Mouse (Mus musculus): ENCODE measurements around the gene Sdc1. TPM values are rescaled to one million over a fixed set of nuclear protein-coding genes. Genes with fewer than 3 reads are reported as not detected.

The Sdc1 gene
- 25.8 and 31.4 TPM in 2 replicates for polyA plus RNA-seq (2014; fragmentation: Nextera tagmentation; extraction: Ambion mirVana)

DNA sequence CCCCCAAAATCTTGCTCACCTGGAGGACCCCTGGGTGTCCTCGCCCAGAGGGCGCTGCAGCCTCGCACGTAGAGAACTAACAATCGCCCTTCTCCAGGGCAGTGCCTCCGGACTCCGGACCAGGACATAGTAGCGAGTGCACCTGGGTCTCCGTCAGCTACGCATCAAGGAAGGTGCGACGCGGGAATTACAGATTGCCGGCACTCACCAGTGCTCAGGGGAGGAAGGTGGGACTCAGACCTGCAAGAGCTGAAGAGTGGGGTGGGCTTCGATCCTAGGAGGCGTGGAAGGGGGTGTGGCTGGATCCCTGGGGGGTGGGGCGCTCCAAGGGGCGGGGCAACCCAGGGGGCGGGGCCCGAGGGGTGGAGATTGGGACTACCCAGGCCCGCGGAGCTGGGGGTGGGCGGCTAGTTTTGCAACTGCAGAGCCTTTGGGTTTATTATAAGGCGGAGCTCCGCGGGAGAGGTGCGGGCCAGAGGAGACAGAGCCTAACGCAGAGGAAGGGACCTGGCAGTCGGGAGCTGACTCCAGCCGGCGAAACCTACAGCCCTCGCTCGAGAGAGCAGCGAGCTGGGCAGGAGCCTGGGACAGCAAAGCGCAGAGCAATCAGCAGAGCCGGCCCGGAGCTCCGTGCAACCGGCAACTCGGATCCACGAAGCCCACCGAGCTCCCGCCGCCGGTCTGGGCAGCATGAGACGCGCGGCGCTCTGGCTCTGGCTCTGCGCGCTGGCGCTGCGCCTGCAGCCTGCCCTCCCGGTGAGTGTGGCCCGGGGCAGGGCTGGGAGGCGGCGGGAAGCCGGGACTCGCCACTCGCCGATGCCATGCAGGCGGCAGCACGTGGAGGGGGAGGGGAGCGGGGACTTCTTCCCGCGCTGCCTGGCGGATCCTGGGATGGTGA is at the start of gene Sdc1:
TSS of gene Sdc1 (plus strand) at position 378 of the 898 bp plus-strand sequence.
- peak within 1 kb of the TSS; percentile 41 to 67 for H3K27ac ChIP-seq (replicated peaks in 1 of 2; ENCODE audit: control insufficient read depth in 1 of 2, insufficient read depth in 1 of 2, low read depth in 2 of 2, low read length in 2 of 2)
- ATAC-seq (ENCODE audit: insufficient number of reproducible peaks, insufficient read depth, low FRiP score, low read depth): peak; percentile 79
- H3K36me3 ChIP-seq (ENCODE audit: control insufficient read depth, insufficient read depth, low read length): no peaks in the 10 kb centered on the region
- H3K27me3 ChIP-seq (ENCODE audit: control insufficient read depth, insufficient read depth, low read length): no peaks in the 10 kb centered on the region
- H3K9ac ChIP-seq (ENCODE audit: low read length): peak within 1 kb of the TSS; percentile 84
- H3K4me1 ChIP-seq (ENCODE audit: control insufficient read depth in 2 of 2, insufficient read depth in 2 of 2, low read length in 2 of 2): peaks cover 7 to 13% of the 10 kb centered on the region in 2 experiments; a peak in 3 of 4 replicates
- peak within 1 kb of the TSS; percentile 92 for H3K4me2 ChIP-seq (ENCODE audit: low read length)
- under 1% methylated on average over 63 of the region's 67 CpGs for WGBS
- H3K9me3 ChIP-seq (ENCODE audit: control insufficient read depth, low read length): no peaks in the 10 kb centered on the region
- peak within 1 kb of the TSS; percentile 67 to 78 for H3K4me3 ChIP-seq (ENCODE audit: control insufficient read depth in 1 of 2, insufficient read depth in 1 of 2, low read depth in 1 of 2, low read length in 2 of 2)

GRCm38 (mm10) chr12:8726890-8727289 is 44.2 kb upstream of the Sdc1 start:
- no peak overlapping the region for H3K27ac ChIP-seq (replicated peaks in 1 of 2; ENCODE audit: control insufficient read depth in 1 of 2, insufficient read depth in 1 of 2, low read depth in 2 of 2, low read length in 2 of 2)
- peaks cover 78% of the 10 kb centered on the region for H3K36me3 ChIP-seq (ENCODE audit: control insufficient read depth, insufficient read depth, low read length)
- H3K4me2 ChIP-seq (ENCODE audit: low read length): no peak overlapping the region
- no peak overlapping the region for H3K4me3 ChIP-seq (ENCODE audit: control insufficient read depth in 1 of 2, insufficient read depth in 1 of 2, low read depth in 1 of 2, low read length in 2 of 2)
- 38% methylated on average over 1 of the region's 1 CpGs for WGBS
- H3K4me1 ChIP-seq (ENCODE audit: control insufficient read depth in 2 of 2, insufficient read depth in 2 of 2, low read length in 2 of 2): no peaks in the 10 kb centered on the region
- no peaks in the 10 kb centered on the region for H3K27me3 ChIP-seq (ENCODE audit: control insufficient read depth, insufficient read depth, low read length)
- no peak overlapping the region for H3K9ac ChIP-seq (ENCODE audit: low read length)
- H3K9me3 ChIP-seq (ENCODE audit: control insufficient read depth, low read length): no peaks in the 10 kb centered on the region
- ATAC-seq (ENCODE audit: insufficient number of reproducible peaks, insufficient read depth, low FRiP score, low read depth): no peak

DNA sequence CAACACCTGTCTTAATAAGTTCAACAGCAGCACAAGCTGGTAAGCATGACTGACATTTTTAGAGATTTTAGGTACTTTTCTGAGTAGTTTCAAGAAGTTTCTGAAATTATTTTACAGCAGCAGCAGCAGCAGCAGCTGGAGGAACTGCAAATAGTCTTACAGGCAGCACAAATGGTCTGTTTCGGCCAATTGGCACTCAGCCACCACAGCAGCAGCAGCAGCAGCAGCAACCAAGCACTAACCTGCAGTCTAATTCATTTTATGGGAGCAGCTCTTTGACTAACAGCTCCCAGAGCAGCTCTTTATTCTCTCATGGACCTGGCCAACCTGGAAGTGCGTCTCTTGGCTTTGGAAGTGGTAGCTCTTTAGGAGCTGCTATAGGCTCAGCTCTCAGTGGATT is 42.4 kb upstream of the Sdc1 start:
- Histone ChIP-seq H3K4me1 (ENCODE audit: control insufficient read depth in 2 of 2, insufficient read depth in 2 of 2, low read length in 2 of 2) (no peaks in the 10 kb centered on the region), H3K9me3 (ENCODE audit: control insufficient read depth, low read length) (no peaks in the 10 kb centered on the region), H3K27me3 (ENCODE audit: control insufficient read depth, insufficient read depth, low read length) (no peaks in the 10 kb centered on the region), H3K9ac (ENCODE audit: low read length) (no peak overlapping the region), H3K36me3 (ENCODE audit: control insufficient read depth, insufficient read depth, low read length) (peaks cover 73% of the 10 kb centered on the region), H3K27ac (replicated peaks in 1 of 2; ENCODE audit: control insufficient read depth in 1 of 2, insufficient read depth in 1 of 2, low read depth in 2 of 2, low read length in 2 of 2) (no peak overlapping the region), H3K4me2 (ENCODE audit: low read length) (no peak overlapping the region), H3K4me3 (ENCODE audit: control insufficient read depth in 1 of 2, insufficient read depth in 1 of 2, low read depth in 1 of 2, low read length in 2 of 2) (no peak overlapping the region)
- WGBS: 77% methylated on average over 2 of the region's 2 CpGs
- ATAC-seq (ENCODE audit: insufficient number of reproducible peaks, insufficient read depth, low FRiP score, low read depth): no peak

DNA sequence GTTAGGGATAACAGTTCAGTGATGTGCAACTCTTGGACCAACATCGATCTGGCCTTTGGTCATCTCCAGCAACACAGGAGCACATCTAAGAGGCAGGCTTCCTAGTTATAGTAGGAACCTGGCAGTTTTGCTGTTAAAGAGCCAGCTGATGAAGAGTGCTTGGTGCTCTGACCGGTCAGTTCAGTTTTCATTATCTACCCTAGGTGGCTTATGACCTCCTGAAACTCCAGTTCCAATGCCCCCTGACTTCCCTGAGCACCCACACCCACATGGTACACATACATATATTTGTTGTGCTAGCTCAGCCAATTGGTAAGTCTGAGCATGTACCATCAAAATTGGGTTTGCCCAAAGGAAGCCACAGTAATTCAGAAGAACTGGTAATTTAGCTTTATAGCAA is 17.5 kb upstream of the Sdc1 start:
- peak overlapping the region in 1 of 2 experiments; percentile 28; a peak in 1 of 4 replicates for H3K27ac ChIP-seq (replicated peaks in 1 of 2; ENCODE audit: control insufficient read depth in 1 of 2, insufficient read depth in 1 of 2, low read depth in 2 of 2, low read length in 2 of 2)
- no peaks in the 10 kb centered on the region for H3K27me3 ChIP-seq (ENCODE audit: control insufficient read depth, insufficient read depth, low read length)
- no peak overlapping the region for H3K4me2 ChIP-seq (ENCODE audit: low read length)
- 85% methylated on average over 2 of the region's 2 CpGs for WGBS
- ATAC-seq (ENCODE audit: insufficient number of reproducible peaks, insufficient read depth, low FRiP score, low read depth): no peak
- peaks cover 63% of the 10 kb centered on the region for H3K36me3 ChIP-seq (ENCODE audit: control insufficient read depth, insufficient read depth, low read length)
- H3K4me1 ChIP-seq (ENCODE audit: control insufficient read depth in 2 of 2, insufficient read depth in 2 of 2, low read length in 2 of 2): peaks cover 0 to 10% of the 10 kb centered on the region in 2 experiments; a peak in 2 of 4 replicates
- no peak overlapping the region for H3K4me3 ChIP-seq (ENCODE audit: control insufficient read depth in 1 of 2, insufficient read depth in 1 of 2, low read depth in 1 of 2, low read length in 2 of 2)
- H3K9me3 ChIP-seq (ENCODE audit: control insufficient read depth, low read length): 0 out of 2 replicates have a peak, but pooled peaks cover 7% of the 10 kb centered on the region
- no peak overlapping the region for H3K9ac ChIP-seq (ENCODE audit: low read length)

DNA sequence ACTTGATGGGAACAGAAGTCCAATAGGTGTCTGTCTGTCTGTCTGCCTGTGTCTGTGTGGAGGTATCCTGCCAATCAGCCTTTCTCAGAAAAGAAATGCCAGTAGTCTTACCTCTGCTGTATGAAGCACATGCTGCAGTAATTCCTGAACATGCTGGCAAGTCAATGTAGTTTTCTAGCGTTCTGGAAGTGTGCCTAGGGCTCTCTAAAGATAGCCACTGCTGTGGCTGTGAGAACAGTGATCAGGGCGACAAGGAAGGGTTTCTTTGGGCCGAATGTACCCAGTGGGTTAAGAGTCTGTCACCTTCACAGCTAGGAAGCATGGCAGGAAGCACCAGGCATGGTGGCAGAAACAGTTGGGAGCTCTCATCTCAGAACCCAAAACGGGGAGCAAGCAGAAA is 17.0 kb upstream of the Sdc1 start:
- Histone ChIP-seq H3K27ac (replicated peaks in 1 of 2; ENCODE audit: control insufficient read depth in 1 of 2, insufficient read depth in 1 of 2, low read depth in 2 of 2, low read length in 2 of 2) (peak overlapping the region in 1 of 2 experiments; percentile 28; a peak in 1 of 4 replicates), H3K4me1 (ENCODE audit: control insufficient read depth in 2 of 2, insufficient read depth in 2 of 2, low read length in 2 of 2) (peaks cover 0 to 10% of the 10 kb centered on the region in 2 experiments; a peak in 2 of 4 replicates), H3K9me3 (ENCODE audit: control insufficient read depth, low read length) (0 out of 2 replicates have a peak, but pooled peaks cover 7% of the 10 kb centered on the region), H3K27me3 (ENCODE audit: control insufficient read depth, insufficient read depth, low read length) (no peaks in the 10 kb centered on the region), H3K36me3 (ENCODE audit: control insufficient read depth, insufficient read depth, low read length) (peaks cover 58% of the 10 kb centered on the region), H3K4me3 (ENCODE audit: control insufficient read depth in 1 of 2, insufficient read depth in 1 of 2, low read depth in 1 of 2, low read length in 2 of 2) (no peak overlapping the region), H3K9ac (ENCODE audit: low read length) (no peak overlapping the region), H3K4me2 (ENCODE audit: low read length) (no peak overlapping the region)
- ATAC-seq (ENCODE audit: insufficient number of reproducible peaks, insufficient read depth, low FRiP score, low read depth): no peak
- WGBS: 50% methylated on average over 4 of the region's 4 CpGs

GRCm38 (mm10) chr12:8758029-8758428 is 13.1 kb upstream of the Sdc1 start:
- 99% methylated on average over 3 of the region's 3 CpGs for WGBS
- no peak overlapping the region for H3K27ac ChIP-seq (replicated peaks in 1 of 2; ENCODE audit: control insufficient read depth in 1 of 2, insufficient read depth in 1 of 2, low read depth in 2 of 2, low read length in 2 of 2)
- H3K4me2 ChIP-seq (ENCODE audit: low read length): no peak overlapping the region
- no peak for ATAC-seq (ENCODE audit: insufficient number of reproducible peaks, insufficient read depth, low FRiP score, low read depth)
- no peak overlapping the region for H3K4me3 ChIP-seq (ENCODE audit: control insufficient read depth in 1 of 2, insufficient read depth in 1 of 2, low read depth in 1 of 2, low read length in 2 of 2)
- 0 out of 2 replicates have a peak, but pooled peaks cover 7% of the 10 kb centered on the region for H3K9me3 ChIP-seq (ENCODE audit: control insufficient read depth, low read length)
- no peak overlapping the region for H3K9ac ChIP-seq (ENCODE audit: low read length)
- peaks cover 0 to 10% of the 10 kb centered on the region in 2 experiments; a peak in 2 of 4 replicates for H3K4me1 ChIP-seq (ENCODE audit: control insufficient read depth in 2 of 2, insufficient read depth in 2 of 2, low read length in 2 of 2)
- no peaks in the 10 kb centered on the region for H3K27me3 ChIP-seq (ENCODE audit: control insufficient read depth, insufficient read depth, low read length)
- peaks cover 28% of the 10 kb centered on the region for H3K36me3 ChIP-seq (ENCODE audit: control insufficient read depth, insufficient read depth, low read length)

DNA sequence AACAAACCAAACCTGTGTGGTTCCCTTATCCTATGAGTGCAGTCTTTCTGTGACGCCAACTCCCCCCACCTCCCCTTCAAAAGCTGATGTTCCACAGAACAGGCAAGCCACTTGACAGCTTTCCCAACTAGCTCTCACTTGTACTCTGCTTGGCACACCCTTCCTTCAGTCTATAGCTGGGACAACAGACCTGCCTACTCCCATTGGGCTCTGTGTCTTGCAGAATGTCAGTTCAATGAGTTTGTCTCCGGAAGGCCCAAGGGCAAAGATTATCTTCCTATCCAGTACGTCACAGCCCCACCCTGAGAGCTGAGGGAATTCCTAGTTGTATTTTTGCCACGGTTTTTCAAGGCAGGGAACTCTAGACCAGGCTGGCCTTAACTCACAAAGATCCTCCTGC is 12.0 kb upstream of the Sdc1 start:
- H3K4me2 ChIP-seq (ENCODE audit: low read length): no peak overlapping the region
- H3K4me1 ChIP-seq (ENCODE audit: control insufficient read depth in 2 of 2, insufficient read depth in 2 of 2, low read length in 2 of 2): peaks cover 0 to 3% of the 10 kb centered on the region in 2 experiments; a peak in 1 of 4 replicates
- H3K36me3 ChIP-seq (ENCODE audit: control insufficient read depth, insufficient read depth, low read length): peaks cover 17% of the 10 kb centered on the region
- H3K9me3 ChIP-seq (ENCODE audit: control insufficient read depth, low read length): 0 out of 2 replicates have a peak, but pooled peaks cover 7% of the 10 kb centered on the region
- WGBS: 32% methylated on average over 4 of the region's 4 CpGs
- H3K9ac ChIP-seq (ENCODE audit: low read length): no peak overlapping the region
- no peak overlapping the region for H3K27ac ChIP-seq (replicated peaks in 1 of 2; ENCODE audit: control insufficient read depth in 1 of 2, insufficient read depth in 1 of 2, low read depth in 2 of 2, low read length in 2 of 2)
- no peaks in the 10 kb centered on the region for H3K27me3 ChIP-seq (ENCODE audit: control insufficient read depth, insufficient read depth, low read length)
- no peak overlapping the region for H3K4me3 ChIP-seq (ENCODE audit: control insufficient read depth in 1 of 2, insufficient read depth in 1 of 2, low read depth in 1 of 2, low read length in 2 of 2)
- no peak for ATAC-seq (ENCODE audit: insufficient number of reproducible peaks, insufficient read depth, low FRiP score, low read depth)

All from heart, embryonic 14.5 days (tissue).